Mouse (Mus musculus) forebrain, embryonic 16.5 days (tissue): ENCODE measurements around the gene Srms. TPM values are rescaled to one million over a fixed set of nuclear protein-coding genes. Genes with fewer than 3 reads are reported as not detected.

Source experiments
- ATAC-seq: fragments of 200-750 bp; cut with Nextera tagmentation; 2 replicates; pipeline ENCODE4 v1.8.0; 2017; ENCODE audit warnings: mild to moderate bottlenecking, moderate library complexity
- H3K27ac ChIP-seq: fragments of 300-500 bp; sonication (generic); 2 replicates; pipeline ENCODE4 v1.5.1; 2014; ENCODE audit warnings: low read length, control low read depth
- H3K27me3 ChIP-seq: fragments of 300-500 bp; sonication (generic); replicated peaks from 2 replicates; pipeline ENCODE4 v1.6.1; 2014; ENCODE audit warnings: low read length; ENCODE audit not compliant: control insufficient read depth, insufficient read depth
- H3K36me3 ChIP-seq: fragments of 300-500 bp; sonication (generic); 2 replicates; pipeline ENCODE4 v1.6.1; 2014; ENCODE audit not compliant: control insufficient read depth, insufficient read depth
- H3K4me1 ChIP-seq: fragments of 300-500 bp; sonication (generic); replicated peaks from 2 replicates; pipeline ENCODE4 v1.6.1; 2014; ENCODE audit warnings: low read length; ENCODE audit not compliant: control insufficient read depth, insufficient read depth
- H3K4me2 ChIP-seq: fragments of 300-500 bp; sonication (generic); 2 replicates; pipeline ENCODE4 v1.6.1; 2014; ENCODE audit warnings: mild to moderate bottlenecking, low read length, control low read depth
- H3K4me3 ChIP-seq: fragments of 300-500 bp; sonication (generic); replicated peaks from 2 replicates; pipeline ENCODE4 v1.5.1; 2014; ENCODE audit warnings: mild to moderate bottlenecking, low read length, control low read depth
- H3K9ac ChIP-seq: fragments of 300-500 bp; sonication (generic); replicated peaks from 2 replicates; pipeline ENCODE4 v1.6.1; 2014; ENCODE audit warnings: low read depth, low read length, control low read depth
- H3K9me3 ChIP-seq: fragments of 300-500 bp; sonication (generic); 2 replicates; pipeline ENCODE4 v1.6.1; 2016; ENCODE audit warnings: low read length; ENCODE audit not compliant: control insufficient read depth
- WGBS: fragments of 180-500 bp; shearing (Covaris S2); extraction: QIAGEN DNeasy Blood & Tissue Kit; methylation state at CpG from one replicate; pipeline ENCODE4 v1.1.7; 2014; 5-methylcytosine and 5-hydroxymethylcytosine counted together
- polyA plus RNA-seq: library from polyadenylated mRNA; unstranded; fragments of >200 nt; fragmentation: Nextera tagmentation; extraction: Ambion mirVana; gene quantifications from 2 replicates; pipeline ENCODE4 v1.2.1, GENCODE M21; 2015

Gene Srms
- polyA plus RNA-seq, 1 experiment from 2014 or later = 0.08 TPM

DNA sequence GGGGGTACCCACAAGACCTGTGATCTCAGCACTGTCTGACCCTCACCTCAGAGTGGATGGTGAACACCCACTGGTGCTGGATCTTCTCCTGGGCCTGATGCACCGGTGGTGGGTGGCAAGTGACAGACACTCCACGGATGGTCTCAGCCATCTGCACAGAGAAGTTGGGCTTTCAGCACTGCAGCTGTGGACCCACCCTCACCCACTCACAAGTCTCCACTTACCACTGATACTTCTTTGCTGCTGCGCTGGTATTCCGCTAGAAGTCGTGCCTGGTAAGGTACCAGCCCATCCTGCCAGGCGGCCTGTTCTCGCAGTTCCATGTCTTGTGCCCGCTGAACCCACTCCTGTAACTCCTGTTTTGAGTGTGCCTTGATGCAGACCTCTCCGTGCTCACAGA is 26.3 kb upstream of the Srms start:
- Histone ChIP-seq H3K9ac (no peak overlapping the region), H3K4me3 (no peak overlapping the region), H3K4me2 (no peak overlapping the region), H3K27me3 (no peaks in the 10 kb centered on the region), H3K9me3 (no peaks in the 10 kb centered on the region), H3K4me1 (0 out of 2 replicates have a peak, but pooled peaks cover 2% of the 10 kb centered on the region), H3K27ac (no peak overlapping the region), H3K36me3 (no peaks in the 10 kb centered on the region)
- ATAC-seq = no peak
- WGBS = 90% methylated on average over 9 of the region's 9 CpGs

DNA sequence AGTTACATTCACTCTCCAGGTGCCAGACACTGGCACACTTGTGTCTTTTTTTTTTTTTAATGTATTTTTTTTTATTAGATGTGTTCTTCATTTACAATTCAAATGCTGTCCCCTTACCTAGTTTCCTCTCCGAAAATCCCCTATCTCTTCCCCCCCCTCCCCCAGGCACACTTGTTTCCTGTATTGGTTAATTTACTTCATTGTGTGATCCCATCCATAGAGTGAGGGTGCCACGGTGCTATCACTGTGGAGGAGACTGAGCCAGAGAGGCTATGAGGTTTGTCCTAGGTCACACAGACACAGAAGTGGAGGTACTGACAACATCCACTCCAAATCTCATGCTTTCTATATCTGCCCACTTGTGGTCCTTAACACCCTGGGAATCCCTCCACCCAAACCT is 25.9 kb upstream of the Srms start:
- no peaks in the 10 kb centered on the region for H3K36me3 ChIP-seq
- ATAC-seq = no peak
- 0 out of 2 replicates have a peak, but pooled peaks cover 2% of the 10 kb centered on the region for H3K4me1 ChIP-seq
- no peak overlapping the region for H3K4me3 ChIP-seq
- WGBS = 69% methylated on average over 2 of the region's 2 CpGs
- H3K27ac ChIP-seq = no peak overlapping the region
- H3K9me3 ChIP-seq = no peaks in the 10 kb centered on the region
- H3K27me3 ChIP-seq = no peaks in the 10 kb centered on the region
- H3K9ac ChIP-seq = no peak overlapping the region
- H3K4me2 ChIP-seq = no peak overlapping the region

DNA sequence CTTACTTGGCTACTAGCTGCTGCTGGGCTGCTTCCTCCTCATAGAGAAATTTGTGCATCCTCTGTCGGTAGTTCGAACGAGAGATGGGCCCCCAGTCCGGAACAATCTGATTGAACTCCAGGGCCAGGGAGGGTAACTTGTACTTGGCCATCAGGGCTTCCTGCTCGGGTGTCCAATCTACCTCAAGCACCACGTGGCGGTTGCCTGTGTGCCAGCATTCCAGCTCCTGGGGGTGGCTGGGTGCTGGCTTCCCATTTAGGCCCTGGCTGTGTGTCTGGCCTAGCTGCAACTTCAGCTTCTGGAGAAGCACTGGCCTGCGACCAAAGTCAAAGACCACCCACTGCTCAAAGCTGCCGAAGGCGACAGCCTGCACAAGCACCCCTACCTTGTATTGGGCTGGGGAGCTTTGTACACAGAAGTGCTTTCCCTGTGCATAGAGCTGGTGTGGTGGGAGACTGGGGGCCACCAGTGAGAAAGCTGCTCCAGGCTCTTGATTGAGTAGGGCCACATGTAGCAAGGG is 25.2 kb upstream of the Srms start:
- Histone ChIP-seq H3K4me1 (0 out of 2 replicates have a peak, but pooled peaks cover 2% of the 10 kb centered on the region), H3K4me3 (no peak overlapping the region), H3K9me3 (no peaks in the 10 kb centered on the region), H3K27me3 (no peaks in the 10 kb centered on the region), H3K9ac (no peak overlapping the region), H3K4me2 (no peak overlapping the region), H3K27ac (no peak overlapping the region), H3K36me3 (no peaks in the 10 kb centered on the region)
- WGBS = 78% methylated on average over 10 of the region's 10 CpGs
- no peak for ATAC-seq

DNA sequence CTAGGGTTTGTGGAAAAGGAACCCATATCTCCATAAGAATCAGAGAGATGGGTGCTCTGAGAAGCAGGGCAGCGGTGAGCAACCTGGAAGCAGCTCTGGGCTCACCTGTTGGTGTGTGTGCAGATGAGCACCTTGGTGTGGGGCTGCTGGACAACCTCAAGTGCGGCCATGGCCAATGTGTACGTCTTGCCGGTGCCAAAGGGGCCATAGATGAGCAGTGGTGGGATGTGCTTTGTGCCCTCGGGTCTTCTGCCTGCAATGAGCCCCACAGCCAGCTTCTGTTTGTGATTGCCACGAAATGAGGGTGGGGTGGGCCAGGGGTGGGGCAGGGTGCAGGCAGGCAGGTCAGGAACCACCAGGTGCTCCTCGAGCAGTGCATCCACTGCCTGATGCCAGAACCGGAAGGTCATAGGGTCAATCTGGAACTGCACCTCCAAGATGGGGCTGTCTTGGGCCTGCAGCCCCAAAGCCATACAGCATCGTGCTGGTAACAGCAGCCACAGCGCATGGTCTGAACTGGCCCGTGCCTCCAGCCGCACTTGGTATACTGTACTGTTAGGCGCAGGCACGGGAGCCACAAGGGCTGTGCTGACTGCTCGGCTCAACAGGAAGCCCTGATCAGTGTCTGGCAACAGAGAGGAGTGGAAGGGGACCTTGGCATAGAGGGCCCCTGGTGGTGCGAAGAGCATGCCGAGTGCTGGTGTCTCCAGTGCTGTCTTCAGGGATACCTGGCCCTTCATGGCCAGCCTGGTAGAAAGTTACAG is 24.4 kb upstream of the Srms start:
- no peaks in the 10 kb centered on the region for H3K9me3 ChIP-seq
- H3K27me3 ChIP-seq = no peaks in the 10 kb centered on the region
- no peak overlapping the region for H3K9ac ChIP-seq
- no peaks in the 10 kb centered on the region for H3K36me3 ChIP-seq
- H3K4me1 ChIP-seq = 0 out of 2 replicates have a peak, but pooled peaks cover 2% of the 10 kb centered on the region
- WGBS = 89% methylated on average over 17 of the region's 17 CpGs
- no peak for ATAC-seq
- no peak overlapping the region for H3K4me2 ChIP-seq
- H3K27ac ChIP-seq = no peak overlapping the region
- H3K4me3 ChIP-seq = no peak overlapping the region

DNA sequence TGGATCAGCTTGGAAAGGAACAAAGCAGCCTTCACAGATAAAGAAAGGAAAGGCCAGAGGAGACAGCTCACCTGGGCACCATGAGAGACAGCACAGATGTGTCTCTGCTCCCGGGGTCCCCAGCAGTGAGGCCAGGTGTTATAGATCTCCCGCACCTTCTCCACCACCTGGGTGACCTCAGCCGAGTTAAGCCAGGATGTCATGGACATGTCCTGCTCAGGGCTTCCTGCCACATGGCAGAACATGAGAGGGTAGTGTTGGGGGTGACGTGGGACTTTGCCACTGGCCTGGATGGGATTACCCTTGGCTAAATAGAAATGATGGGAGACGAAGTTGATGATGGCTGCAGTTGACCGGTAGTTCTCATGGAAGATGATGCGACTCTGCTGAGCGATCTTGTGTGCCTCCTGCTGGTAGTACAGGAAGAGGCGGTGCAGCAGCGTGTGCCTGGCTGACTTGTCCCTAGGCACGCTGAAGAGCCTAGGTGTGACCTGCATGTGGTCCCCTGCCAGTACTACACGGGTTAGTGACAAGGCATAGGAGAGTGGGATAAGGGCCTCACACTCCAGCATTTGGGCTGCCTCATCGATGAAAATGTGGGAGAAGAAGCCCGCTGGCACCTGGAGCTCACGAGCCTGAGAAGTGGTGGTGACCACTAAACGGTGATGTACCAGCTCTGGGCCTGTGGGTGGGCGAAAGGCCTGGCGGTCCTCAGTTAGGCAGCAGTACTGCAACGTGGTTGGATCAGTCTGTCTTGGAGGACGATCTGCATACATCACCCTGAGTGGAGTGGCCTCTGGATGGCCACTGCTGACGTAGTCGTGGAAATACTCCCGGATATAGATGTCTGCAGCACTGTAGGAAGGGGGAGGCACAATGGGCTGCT is 22.9 kb upstream of the Srms start:
- H3K36me3 ChIP-seq = no peaks in the 10 kb centered on the region
- 85% methylated on average over 23 of the region's 23 CpGs for WGBS

DNA sequence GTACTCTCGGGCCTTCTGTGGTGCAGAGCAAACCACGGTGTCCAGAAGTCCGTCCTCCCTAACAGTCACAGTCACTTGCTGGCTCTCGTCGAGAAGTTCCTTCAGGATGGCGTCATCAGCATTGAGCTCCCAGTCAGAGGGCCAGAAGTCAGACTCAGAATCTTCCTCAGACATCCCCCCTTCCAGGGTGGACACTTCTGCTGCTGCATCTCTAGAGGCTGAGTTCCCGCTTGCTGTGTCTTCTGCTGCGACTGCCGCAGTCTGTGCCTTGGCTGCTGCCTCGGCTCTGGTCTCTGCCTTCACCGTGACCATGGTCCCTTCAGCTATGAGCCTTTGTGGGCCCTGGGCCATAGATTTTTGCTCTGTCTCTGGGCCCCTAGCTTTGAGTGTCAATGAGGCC is 21.7 kb upstream of the Srms start:
- Histone ChIP-seq H3K27me3 (no peaks in the 10 kb centered on the region), H3K4me1 (no peaks in the 10 kb centered on the region), H3K27ac (no peak overlapping the region), H3K4me2 (no peak overlapping the region), H3K9ac (no peak overlapping the region), H3K9me3 (no peaks in the 10 kb centered on the region), H3K4me3 (no peak overlapping the region), H3K36me3 (no peaks in the 10 kb centered on the region)
- WGBS = 90% methylated on average over 11 of the region's 11 CpGs
- no peak for ATAC-seq

More for the DNA sequence above, 22.9 kb upstream of the Srms start:
- Histone ChIP-seq H3K9ac (no peak overlapping the region), H3K4me1 (no peaks in the 10 kb centered on the region), H3K4me3 (no peak overlapping the region), H3K4me2 (no peak overlapping the region), H3K27ac (no peak overlapping the region), H3K27me3 (no peaks in the 10 kb centered on the region), H3K9me3 (no peaks in the 10 kb centered on the region)
- no peak for ATAC-seq

DNA sequence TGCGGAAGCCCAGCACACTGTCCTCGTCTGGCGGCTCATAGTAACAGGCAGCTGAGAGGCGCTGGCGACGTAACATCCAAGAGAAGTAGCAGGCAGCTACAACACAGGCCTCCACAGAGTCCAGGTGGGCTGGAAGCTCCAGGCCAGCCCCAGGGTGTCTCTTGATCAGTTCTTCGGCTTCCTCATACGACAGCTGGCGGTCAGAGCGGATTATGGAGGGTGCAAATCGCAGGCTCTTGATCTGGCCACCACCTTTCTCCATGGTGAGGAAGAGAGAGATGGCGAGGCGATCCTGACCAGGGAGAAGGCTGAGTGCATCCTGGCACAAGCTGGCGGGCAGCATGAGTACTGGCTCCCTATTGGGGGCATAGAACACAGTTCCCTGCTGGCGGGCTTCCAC is 20.5 kb upstream of the Srms start:
- Histone ChIP-seq H3K4me3 (no peak overlapping the region), H3K4me1 (no peaks in the 10 kb centered on the region), H3K27me3 (no peaks in the 10 kb centered on the region), H3K9me3 (no peaks in the 10 kb centered on the region), H3K36me3 (no peaks in the 10 kb centered on the region), H3K4me2 (no peak overlapping the region), H3K27ac (no peak overlapping the region), H3K9ac (no peak overlapping the region)
- 89% methylated on average over 15 of the region's 15 CpGs for WGBS
- ATAC-seq = no peak

DNA sequence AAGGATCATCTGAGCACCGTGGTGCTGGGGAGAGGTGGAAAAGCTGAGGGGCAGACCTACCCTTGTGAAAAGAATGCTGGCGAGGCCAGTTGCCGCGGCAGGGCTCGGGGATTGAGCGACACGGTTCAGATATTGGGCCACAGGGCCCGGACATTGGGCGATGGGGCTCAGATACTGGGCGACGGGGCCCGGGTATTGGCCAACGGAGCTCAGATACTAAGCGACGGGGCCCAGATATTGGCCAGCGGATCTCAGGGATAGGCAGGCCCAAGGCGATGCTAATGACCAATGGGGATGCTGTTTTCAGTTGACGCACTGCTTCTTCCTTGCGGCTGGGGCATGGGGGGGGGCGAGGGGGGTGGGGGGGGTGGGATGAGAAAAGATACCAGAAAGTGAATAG is 18.2 kb upstream of the Srms start:
- no peaks in the 10 kb centered on the region for H3K9me3 ChIP-seq
- no peak overlapping the region for H3K9ac ChIP-seq
- H3K4me3 ChIP-seq = no peak overlapping the region
- H3K27ac ChIP-seq = no peak overlapping the region
- H3K4me1 ChIP-seq = no peaks in the 10 kb centered on the region
- no peak for ATAC-seq
- WGBS = 69% methylated on average over 19 of the region's 20 CpGs
- no peaks in the 10 kb centered on the region for H3K36me3 ChIP-seq
- H3K4me2 ChIP-seq = no peak overlapping the region
- no peaks in the 10 kb centered on the region for H3K27me3 ChIP-seq

DNA sequence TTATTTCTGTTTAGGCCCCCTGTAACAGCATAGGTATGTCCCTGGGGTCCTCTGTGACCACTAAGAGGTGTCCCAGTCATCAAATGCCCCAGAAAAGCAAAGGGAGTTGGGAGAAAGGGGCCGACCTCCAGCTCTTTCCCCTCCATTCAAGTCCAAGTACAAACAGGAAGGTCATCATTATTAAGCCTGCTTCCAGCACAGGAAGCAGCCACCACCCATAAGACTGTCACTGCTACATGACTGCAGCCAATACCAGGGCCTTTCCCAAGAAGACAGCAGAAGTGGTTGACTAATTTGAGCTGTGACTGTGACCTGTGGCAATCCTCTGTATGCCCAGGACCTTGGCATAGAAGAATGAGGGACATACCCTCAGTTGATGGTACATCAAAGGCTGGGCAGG is 15.3 kb upstream of the Srms start:
- no peak for ATAC-seq

More for the DNA sequence above, 15.3 kb upstream of the Srms start:
- Histone ChIP-seq H3K27me3 (no peaks in the 10 kb centered on the region), H3K4me3 (no peak overlapping the region), H3K4me2 (no peak overlapping the region), H3K9me3 (no peaks in the 10 kb centered on the region), H3K4me1 (no peaks in the 10 kb centered on the region), H3K36me3 (no peaks in the 10 kb centered on the region), H3K27ac (no peak overlapping the region), H3K9ac (no peak overlapping the region)
- whole genome bisulfite sequencing = 71% methylated on average over 1 of the region's 1 CpGs
